Mouse (Mus musculus) ES-CJ7 (cell line): ENCODE measurements around the gene Alcam.

Experiments
- DNase-seq: peaks from one replicate; pipeline ENCODE4 v3.0.0; 2011; ENCODE audit warnings: low read depth, low spot score

Gene Alcam

DNA sequence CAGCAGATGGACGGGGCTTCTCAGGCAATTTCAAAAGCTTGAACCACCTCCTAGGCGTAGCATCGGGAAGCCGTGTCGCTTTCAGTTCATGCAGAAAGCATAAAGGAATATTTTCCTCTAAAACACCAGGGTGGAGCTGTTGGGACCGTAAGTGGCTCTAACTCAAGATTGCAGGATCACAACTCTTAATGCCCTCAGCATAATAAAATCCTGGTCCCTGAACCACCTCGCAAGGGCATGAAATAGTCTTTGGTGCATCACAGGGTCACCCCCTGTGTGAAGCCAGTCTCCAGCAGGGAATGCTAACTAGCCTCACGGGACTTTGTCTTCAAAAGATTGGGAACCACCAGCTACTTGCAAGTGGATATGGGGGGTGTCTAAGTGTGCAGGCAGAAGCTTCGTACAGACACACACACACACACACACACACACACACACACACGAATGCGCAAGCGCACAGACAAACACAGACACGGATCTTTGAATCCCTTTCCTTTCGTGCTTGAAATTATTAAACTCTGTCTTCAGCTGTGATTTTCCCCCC lies at the start of gene Alcam:
Alcam (minus strand) TSS at position 104 of the 544 bp plus-strand sequence.
- DNase-seq = peak; percentile 21

DNA sequence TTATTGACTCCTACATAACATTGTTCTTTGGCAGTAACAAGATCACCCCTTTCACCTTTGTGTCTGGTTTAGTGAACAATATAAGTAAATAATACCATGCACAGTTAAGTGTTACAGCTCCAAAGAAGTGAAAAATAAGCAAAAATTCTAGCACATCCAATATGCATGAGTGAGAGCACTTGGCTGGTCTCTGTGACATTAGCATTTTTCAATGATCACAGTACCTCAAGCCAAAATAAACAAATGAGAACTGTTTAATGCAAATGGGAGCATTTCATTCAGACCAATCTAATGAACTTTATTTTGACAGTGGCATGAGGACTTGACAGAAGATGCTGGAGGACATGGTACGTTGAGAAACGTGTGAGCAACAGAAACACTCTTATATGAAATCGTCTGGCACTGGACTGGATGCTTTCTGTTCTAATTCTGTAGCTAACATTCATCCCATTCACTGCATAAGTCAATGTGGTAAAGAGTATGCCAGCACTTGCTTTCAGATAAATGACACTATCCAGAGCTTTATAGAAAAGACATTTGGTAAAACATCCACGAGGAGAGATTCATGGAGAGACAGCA lies 45.0 kb upstream of the Alcam start:
- DNase-seq = no peak

DNA sequence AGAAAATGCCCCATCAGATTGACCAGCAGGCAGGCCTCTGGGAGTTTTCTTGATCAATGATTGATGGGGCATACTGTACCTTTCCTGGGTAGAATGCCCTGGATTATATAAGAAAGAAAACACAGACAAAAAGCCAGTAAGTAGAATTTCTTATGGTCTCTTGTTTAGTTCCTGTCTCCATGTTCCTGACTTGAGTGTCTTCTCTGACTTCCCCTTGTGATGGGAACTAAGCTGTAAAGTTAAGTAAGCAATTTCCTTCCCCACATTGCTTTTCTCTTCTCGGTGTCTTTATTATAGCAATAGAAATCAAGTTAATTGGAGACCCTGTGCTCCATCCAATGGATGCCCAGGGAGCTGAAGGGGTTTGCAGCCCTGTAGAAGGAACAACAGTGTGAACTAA lies 36.7 kb upstream of the Alcam start:
- DNase-seq = no peak

DNA sequence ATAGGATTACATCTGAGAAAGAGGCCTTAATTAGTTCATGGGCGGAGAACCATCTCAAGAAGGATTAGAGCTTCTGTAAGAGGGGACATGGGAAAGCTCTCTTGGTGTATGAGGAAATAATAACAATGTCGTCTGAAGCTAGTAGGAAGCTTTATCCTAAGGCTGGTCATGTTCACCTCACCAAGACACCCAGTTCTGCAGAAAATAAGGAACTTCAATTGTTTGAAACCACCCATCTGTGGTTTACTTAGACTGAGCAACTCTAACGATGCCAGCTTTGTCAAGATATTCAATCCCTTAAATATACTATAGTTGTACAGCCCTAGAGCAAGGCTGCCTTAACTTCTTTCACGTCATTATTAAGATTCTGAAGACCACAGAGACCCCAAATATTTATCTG lies 20.4 kb upstream of the Alcam start:
- no peak for DNase-seq

DNA sequence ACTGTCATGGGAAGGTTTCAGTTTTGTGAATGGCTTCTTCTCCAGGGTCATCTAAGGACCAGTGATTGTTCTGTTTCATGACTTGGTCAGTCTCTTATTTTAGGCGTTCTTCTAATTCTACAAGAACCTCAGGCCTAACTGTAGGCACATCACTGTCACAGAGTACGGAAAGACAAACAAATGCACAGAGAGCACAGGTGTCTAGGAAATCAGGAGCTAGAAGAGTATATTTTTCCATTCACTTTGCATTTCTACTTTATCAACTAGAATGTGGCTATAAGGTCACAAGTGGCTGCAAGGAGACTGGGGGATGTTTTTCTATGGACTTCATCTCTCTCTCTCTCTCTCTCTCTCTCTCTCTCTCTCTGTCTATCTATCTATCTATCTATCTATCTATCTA lies 19.2 kb upstream of the Alcam start:
- DNase-seq = no peak

DNA sequence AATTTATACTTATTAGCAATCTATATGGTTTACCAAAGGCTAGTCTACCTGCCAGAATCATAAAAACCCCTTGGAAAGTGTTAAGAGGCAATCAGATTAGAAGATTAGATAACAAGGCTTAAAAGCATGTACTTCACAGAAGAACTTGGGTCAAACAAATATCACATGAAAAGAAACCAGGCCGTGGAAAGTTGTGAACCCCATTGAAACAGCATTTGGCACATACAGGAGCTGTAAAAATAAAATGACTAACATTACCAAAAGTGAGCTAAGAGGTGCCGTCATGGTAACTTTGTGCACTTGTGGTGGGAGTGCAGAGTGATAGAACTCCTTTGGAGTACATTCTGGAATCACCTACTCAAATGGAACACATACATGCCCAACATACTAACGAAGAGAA lies 18.8 kb upstream of the Alcam start:
- DNase-seq = no peak

DNA sequence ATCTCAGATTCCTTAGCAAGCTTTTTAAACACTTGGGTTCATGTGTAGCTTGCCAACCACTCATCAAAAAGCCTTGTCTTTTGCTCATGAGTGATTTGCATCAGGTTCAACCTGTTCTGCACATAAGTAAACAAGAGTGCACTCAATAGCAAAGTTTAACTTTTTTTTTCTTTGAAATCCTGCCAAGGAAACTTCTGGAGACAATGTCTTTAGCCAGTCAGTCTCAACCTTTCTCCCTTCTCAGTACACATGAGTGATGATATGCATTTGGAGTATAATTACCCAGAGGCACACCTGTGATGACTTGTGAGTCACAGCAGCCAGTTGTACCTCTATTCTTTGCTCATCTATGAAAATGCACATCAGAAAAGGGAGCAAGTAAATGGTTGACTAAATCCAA lies 18.2 kb upstream of the Alcam start:
- no peak for DNase-seq

DNA sequence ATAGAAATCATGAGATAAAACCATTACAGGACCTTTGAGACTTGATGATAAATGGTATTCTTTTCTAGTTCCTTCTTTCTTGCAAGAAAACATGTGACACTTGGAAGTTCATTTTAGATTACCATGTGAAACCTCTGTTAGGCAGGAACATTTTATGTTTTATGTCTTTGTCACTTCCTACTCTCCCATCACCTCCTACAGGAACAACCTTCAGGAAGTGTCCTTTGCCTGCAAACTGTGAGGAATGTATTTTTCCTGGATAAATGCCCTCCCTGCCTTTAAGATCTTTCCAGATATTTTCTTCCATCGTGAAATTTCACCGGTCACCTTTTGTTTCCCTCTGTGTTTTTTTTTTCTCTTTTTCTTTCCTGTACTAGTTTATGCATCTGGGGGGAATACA lies 17.0 kb upstream of the Alcam start:
- no peak for DNase-seq

DNA sequence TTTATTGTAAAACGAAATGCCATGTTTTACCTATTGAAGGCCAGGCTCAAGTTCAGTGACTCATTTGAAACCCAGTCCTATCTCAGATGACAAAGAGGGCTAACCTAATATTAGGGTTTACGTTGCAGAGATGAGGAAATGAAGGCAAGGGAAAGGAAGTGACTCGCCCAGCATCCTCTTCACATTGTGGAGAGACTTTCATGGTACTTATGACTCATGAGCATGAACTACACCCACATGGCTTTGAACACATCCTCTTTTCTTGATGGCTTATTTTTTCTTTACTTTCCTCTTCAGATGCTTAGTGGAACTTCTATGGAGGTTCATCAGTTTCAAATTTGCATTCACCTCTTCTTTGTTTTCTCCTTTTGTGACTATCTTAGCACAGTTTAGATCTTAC lies 16.4 kb upstream of the Alcam start:
- no peak for DNase-seq

DNA sequence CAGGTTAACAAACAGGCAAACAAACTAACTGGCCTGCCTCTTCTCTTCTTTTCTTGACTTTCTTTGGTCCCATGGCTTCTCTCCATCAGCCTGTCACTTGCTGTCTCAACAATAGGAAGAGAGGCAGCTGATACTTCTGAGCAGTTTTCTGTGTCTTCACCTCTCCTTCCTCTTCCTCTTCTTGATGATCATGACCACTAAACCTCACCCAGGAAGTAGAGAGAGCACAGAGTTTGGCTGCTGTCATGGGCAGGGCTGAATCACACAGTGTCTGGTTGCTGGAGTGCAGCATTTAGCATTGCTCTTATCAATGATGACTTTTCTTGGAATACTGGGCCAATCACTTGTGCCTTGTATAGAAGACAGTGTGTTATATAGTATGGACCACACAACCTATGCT lies 14.6 kb upstream of the Alcam start:
- DNase-seq = no peak

DNA sequence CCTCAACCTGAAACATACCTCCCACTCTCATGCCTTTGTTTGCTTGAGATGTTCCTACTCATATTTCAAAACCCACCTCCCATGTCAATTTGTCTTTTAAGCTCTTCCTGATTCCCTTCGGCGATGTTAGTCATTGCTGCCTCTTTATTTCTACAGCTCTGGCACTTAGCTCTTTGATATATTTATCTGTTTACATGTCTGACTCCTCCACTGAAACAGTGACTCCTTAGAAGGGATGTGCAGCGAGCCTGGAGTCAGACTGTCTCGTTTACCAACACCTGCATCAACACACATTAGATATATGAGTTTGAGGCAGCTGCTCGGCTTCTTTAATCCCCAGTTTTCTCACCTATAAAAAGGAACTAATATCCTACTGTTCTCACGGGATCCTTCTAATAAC lies 12.9 kb upstream of the Alcam start:
- DNase-seq = no peak

DNA sequence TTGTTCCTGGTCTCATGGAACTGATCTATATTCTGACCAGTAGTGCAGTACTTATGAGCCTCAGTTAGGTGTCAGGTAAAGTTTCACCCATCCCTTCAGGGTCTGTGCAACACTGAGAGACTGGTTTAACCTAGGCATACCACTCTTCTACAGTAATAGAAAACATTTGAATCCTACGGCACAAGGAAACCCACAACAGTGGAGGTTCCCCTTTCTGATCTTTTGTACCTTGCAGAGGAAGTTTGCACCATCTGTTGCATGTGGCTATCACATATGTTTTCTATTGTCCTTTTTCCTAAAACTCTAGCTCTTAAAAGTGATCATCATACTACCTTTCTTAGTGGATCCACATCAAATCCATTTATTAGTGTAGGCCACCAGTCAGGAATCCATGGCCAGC lies 10.7 kb upstream of the Alcam start:
- no peak for DNase-seq

DNA sequence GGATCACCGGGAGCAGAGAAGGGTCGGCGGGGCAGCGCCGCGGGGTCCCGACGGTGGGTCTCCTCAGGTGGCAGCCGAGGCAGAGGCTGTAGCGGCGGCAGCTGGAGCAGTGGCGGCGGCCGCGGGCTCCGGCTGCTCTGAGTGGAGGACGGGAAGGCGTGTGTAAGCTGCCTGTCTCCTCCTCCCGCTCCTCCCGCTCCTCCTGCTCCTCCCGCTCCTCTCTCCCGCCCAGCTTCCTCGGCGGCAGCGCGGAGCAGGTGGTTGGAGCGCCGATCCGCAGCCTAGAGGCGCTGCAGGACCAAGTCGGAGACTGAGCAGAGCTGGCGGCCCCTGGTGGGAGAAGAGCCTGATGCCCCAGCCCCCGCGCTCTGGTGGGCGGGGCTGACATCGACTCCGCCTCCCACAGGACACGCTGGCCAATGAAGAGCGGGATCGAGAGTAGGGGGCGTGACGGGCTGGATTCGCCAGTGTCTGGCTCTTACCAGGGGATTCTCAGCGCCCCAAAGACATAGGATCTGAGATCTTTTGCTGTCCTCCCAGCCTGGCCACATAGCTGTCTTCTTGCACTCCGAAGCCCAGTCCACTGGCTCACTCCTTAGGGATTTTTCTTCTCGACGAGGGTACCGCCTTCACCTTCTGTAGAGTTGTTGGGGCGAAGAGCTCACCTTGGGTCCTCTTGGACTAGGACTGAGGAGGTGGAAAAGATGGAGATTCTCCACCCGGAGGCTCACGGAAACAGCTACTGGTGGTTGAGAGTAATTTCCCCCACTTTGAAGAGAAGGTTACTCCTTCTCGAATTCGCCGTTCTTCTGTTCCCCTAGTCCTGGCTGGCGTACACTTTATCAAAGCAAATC lies 785 bp downstream of the Alcam start:
- DNase-seq = peak; percentile 97

DNA sequence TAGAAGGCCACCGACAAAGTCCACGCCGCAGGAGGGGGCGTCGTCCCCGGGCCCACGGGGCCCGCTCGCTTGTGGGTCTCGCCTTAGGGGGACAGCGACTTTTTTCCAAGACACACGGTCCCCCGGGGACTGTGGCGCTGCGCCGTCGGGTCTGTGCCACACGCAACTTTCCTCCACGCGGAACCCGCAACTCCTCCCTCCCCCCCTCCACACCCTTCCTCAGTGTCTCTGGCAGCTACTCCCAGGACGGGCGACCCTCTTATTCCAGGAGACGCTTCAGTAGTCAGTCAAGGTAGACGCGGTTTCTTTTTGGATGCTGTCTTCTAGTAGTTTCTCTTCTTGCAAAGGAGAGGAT lies 1.4 kb downstream of the Alcam start:
- no peak for DNase-seq

DNA sequence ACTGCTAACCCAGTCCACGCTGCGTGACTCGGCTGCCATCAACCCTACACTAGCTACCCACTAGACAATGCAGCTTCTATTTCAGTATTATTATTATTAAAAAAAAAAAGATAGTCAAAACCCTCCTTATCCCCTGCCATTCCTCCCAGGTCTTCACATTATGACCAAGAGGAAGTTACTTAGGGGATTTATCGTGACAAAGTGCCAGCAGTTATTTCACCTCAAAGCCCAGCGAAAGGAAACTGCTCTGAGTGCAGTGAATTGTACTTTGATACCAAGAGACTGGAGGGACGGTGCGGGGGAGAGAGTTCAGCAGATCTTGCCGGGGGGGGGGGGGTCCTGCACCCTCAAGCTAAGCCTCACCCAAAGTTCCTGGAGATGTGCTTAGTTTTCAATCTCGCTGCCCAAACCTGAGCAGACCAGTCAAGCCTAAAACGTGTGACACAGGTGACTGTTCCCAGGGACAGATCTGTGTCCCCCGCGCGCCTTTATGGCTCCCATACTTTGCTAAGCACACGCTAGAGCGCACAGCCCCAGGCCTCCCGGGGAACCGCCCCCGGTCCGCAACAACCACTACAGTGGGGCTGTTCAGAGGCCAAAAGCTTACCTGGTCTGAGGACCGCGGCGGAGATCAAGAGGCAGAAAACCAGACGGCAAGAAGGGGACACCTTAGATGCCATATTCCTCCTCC lies 1.9 kb downstream of the Alcam start:
- DNase-seq = no peak

DNA sequence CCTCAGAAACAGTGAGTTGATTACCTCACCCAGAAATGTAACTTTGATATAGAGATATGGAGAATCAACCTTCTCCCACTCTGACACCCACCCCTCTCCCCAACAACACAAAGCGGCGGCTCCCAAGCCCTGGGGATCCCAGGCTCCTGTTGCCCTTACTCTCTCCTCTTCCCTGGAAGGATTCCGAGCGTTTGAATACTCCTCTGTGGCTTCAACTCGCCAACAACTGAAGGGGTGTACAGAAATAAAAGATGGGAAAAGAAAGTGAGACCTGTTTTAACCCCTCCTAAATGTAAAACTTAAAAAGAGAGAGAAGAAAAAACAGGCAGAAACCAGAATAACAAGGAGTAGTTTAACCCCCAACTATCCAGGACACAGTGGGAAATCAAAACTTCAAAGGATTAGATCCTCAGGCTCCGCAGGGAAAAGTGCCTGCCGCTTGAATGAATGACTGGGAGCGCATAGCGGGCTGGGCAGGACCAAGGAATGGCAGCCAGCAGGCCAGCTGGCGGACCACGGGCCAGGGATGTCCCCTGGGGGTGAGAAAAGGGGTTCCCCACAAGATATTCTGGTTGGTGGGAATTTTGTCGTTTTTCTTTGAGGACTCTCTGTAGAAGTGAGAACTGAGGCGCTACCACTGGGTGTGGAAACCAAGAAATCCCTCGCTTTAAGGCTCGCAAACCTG lies 2.6 kb downstream of the Alcam start:
- DNase-seq = peak; percentile 19

DNA sequence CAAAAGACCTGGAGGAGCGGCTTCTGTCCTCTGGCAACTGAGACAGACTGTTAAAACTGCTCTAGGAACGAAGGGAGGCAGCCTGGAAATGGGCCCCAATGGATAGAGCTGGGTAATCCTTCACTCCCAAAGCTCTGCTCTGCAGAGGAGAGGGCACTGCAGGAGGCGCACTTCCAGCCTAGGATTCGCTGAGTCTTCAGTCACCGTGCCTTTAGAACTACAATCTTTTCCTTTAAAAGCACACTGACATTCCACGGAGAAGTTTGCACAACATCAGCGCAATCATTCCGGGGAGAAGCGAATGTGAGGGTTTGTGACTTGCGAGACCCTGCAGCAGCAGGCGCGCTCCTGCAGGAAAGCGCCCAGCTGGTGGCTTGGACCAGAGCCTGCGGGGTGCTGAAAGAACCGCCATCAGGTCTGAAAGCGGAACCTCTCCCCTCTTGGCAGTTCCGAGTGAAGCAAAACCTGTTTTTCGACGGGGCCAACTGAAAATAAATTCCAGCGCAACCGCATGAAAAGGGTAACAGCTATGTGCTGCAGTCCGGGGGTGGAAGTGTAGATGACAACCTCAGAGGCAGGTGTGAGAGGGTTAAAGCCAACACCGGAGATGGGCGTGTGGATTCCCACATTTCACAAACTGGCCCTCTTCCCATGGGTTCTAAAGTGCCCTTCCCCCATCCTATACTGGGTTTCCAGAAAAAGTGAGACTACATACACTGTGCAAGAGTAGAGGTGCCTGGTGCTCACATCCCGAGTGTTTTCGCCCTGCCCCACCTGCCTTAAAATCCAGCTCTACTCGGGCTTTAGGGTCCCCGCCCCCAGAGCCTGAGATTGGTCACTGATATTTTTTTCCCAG lies 3.4 kb downstream of the Alcam start:
- peak; percentile 23 for DNase-seq

DNA sequence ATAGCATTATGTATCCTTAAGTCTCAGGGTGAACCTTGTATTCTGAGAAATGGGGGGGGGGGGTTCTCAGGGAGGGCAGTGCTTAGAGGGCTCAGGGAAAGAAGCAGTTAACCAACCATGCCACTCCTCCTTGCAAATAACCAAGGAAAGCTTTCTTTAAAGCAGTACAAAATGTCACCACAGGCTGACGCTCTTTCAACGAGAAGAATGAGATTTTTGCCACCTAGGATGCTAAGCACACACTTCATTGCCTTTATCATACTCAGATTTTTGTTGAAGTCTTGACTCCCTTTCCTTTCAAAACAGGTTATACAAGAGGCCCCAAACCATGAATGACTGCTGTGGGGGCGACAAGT lies 4.0 kb downstream of the Alcam start:
- DNase-seq = no peak

DNA sequence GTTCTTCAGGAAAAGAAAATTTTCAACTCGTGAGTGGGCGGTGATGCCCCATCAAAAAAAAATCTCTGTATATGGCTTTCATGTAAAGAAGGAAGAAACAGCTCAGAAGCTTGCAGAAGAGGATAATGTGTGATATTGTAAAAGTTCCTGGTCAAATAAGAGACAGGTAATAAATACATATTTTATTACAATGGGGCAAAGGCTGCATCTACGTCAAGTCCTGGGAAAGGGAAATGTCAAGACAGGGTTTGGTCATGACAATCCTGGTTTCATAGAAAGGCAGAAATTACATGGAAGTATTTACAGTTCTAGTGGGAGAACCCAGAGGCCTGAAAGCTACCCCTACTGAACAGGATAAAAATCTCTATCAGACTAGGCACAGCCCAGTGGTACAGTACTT lies 7.9 kb downstream of the Alcam start:
- no peak for DNase-seq

DNA sequence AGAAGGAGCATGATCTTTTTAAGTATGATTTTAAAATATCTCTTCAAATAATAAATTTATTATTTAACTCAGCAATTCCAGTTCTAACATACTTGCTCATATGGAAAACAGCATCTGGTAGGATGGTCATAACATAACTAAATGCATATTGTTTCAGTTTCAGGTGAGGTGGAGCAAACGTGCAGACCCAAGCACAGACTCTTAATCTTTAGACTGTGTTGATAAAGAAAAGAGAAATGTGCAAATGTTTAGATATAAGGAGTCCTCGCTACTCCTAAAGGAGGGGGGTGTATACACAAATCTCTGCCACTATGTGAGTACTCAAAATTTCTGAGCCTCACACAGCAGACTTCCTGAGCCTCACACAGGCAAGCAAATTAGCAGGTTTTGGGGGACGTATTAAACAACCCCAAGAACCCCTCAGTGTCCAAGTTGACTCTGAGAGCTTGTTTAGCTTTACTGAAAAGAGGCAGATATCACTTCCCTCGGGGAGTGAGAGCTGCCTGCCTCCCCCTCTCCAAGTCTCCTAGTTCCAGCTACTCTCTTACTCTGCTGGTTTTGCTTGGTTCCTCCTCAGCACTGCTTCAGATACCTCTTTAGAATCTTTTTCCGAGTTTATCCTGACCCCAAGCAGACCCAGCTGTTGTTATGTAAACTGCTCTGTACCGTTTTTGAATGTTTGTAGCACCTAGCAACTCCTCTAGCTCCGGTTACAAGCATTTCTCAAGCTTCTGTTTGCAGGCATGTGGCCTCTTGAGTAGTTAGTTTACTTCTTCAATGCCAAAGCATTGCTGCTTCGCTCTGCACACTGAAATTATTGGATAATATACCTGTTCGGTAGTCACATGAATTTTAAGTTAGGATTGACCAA lies 10.0 kb downstream of the Alcam start:
- DNase-seq = peak; percentile 12
